In the genomic region with DNA sequence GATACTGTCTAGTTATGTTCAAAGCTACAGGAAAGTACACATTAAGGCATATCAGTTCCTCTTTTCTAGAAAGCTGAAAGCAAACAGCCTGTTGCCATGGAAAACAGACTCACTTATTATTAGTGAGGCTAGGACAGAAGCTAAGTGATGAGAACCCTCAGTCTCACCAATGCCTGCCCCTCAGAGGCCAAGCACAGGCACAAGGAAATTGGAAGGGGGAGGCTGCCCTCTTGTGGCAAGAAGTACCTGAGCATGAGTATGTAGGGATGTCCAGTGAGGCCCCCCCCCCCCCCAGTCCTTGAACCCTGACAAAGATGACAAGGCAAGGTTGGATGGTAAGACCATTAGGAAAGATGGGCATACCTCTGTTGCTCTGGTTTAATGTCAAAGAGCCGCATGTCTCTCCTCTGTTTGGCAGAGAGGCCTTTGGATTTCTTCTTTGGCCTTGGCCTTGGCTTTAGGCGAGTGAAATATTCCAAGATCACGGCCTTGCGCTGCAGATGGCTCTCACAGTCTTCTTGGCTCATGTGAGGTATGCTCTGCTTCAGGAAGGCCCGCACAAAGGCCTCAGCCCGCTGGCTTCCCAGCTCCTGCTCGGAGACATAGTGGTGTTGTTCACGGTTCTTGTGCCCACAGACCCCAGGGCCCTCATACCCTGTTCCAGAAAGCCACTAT, we compare ENCODE assay signal across 9 mouse cellular contexts. TPM values are rescaled to one million over a fixed set of nuclear protein-coding genes. Genes with fewer than 3 reads are reported as not detected.
DNase-seq lines count a peak whose midpoint lies in the region; ATAC-seq lines count a peak whose summit lies in the region.
"Had no signal": no experiment of that assay in that cellular context is flagged by ENCODE, and none has a peak within 500 bp of the region (broad histone marks: within the 10 kb centered on the region; RNA-seq: fewer than 3 reads in every experiment).

No protein-coding gene starts in this region.

- intact Hi-C loops in gastrocnemius, postnatal 14 days (cut with DNase I; ENCODE audit: low total_unique reads): loop anchor here (5.0 kb wide), 2 partner anchors 60 to 85 kb away; a partner anchor contains a TSS
- intact Hi-C loops in left cerebral cortex, postnatal 4 days (cut with DNase I): no loop called here

- H3K9me3 ChIP-seq in midbrain, embryonic 11.5 days (ENCODE audit: control insufficient read depth, low read length): no peaks in the 10 kb centered on the region
- H3K9me3 ChIP-seq in midbrain, embryonic 13.5 days: no peaks in the 10 kb centered on the region
- H3K9me3 ChIP-seq: megakaryocyte, embryonic 14.5 days had no signal

- H3K27ac ChIP-seq in midbrain, embryonic 11.5 days (ENCODE audit: low read depth, low read length): no peak overlapping the region
- no peak overlapping the region for H3K27ac ChIP-seq in midbrain, embryonic 13.5 days

- H3K4me1 ChIP-seq in midbrain, embryonic 11.5 days (ENCODE audit: control insufficient read depth, insufficient read depth, low read length): peaks cover 9% of the 10 kb centered on the region
- H3K4me1 ChIP-seq in midbrain, embryonic 13.5 days (replicated peaks): peaks cover 20% of the 10 kb centered on the region

- peak; percentile 86 for DNase-seq in midbrain, embryonic 11.5 days (ENCODE audit: low spot score, missing footprints)
- DNase-seq in NIH3T3 (ENCODE audit: low read depth): peak; percentile 84
- peak; percentile 45 for DNase-seq in gastrocnemius, postnatal 14 days
- DNase-seq in left cerebral cortex, postnatal 4 days: peak; percentile 54
- DNase-seq in ovary, postnatal 36 days (ENCODE audit: low spot score): peak; percentile 34

- H3K36me3 ChIP-seq in midbrain, embryonic 11.5 days (ENCODE audit: control insufficient read depth, insufficient read depth, low read length): peaks cover 34% of the 10 kb centered on the region
- peaks cover 63% of the 10 kb centered on the region for H3K36me3 ChIP-seq in midbrain, embryonic 13.5 days

- ATAC-seq in midbrain, embryonic 11.5 days (ENCODE audit: low FRiP score): no peak
- no peak for ATAC-seq in midbrain, embryonic 13.5 days
- peak; percentile 71 for ATAC-seq in cerebellum, adult (ENCODE audit: insufficient number of reproducible peaks, low FRiP score, low TSS enrichment)
- no peak for ATAC-seq in inflammation-experienced regulatory T-cells, adult 6 months

- H3K4me3 ChIP-seq in midbrain, embryonic 11.5 days (ENCODE audit: low read depth, low read length): no peak overlapping the region
- no peak overlapping the region for H3K4me3 ChIP-seq in midbrain, embryonic 13.5 days (replicated peaks)
- H3K4me3 ChIP-seq: megakaryocyte, embryonic 14.5 days had no signal

- H3K27me3 ChIP-seq in midbrain, embryonic 11.5 days (ENCODE audit: control insufficient read depth, insufficient read depth, low read length): no peaks in the 10 kb centered on the region
- no peaks in the 10 kb centered on the region for H3K27me3 ChIP-seq in midbrain, embryonic 13.5 days
- H3K27me3 ChIP-seq: megakaryocyte, embryonic 14.5 days had no signal

- WGBS in midbrain, embryonic 11.5 days: 89% methylated on average over 8 of the region's 8 CpGs
- 94% methylated on average over 8 of the region's 8 CpGs for WGBS in midbrain, embryonic 13.5 days

- H3K9ac ChIP-seq in midbrain, embryonic 11.5 days (ENCODE audit: low read length): no peak overlapping the region
- H3K9ac ChIP-seq in midbrain, embryonic 13.5 days (replicated peaks): no peak overlapping the region

- H3K4me2 ChIP-seq in midbrain, embryonic 11.5 days: no peak overlapping the region
- H3K4me2 ChIP-seq in midbrain, embryonic 13.5 days (replicated peaks): no peak overlapping the region

RNA-seq across cellular contexts. Expression of a gene that starts 4.1 kb away (rescaled TPM):
- 115 and 119 TPM in 2 replicates for polyA plus RNA-seq in midbrain, embryonic 11.5 days (2014; fragmentation: Nextera tagmentation; extraction: Ambion mirVana)
- polyA plus RNA-seq in midbrain, embryonic 13.5 days (2015; fragmentation: Nextera tagmentation; extraction: Ambion mirVana): 84.8 and 89.3 TPM in 2 replicates
- 10 to 100 TPM; 11.2 to 11.7 TPM for total RNA-seq in gastrocnemius, postnatal 14 days (2021)
- total RNA-seq in left cerebral cortex, postnatal 4 days (2021): 10 to 100 TPM; 43.3 to 44.2 TPM
- polyA plus RNA-seq in inflammation-experienced regulatory T-cells, adult 6 months (2017; shearing (Covaris generic)): 10 to 100 TPM; 29.6 to 38.7 (median 31.1) TPM

RNA-seq across cellular contexts. Expression of a gene that starts 39.3 kb away (rescaled TPM):
- 1.4 and 1.5 TPM in 2 replicates for polyA plus RNA-seq in midbrain, embryonic 11.5 days (2014; fragmentation: Nextera tagmentation; extraction: Ambion mirVana)
- 0.58 TPM in 2 replicates for polyA plus RNA-seq in midbrain, embryonic 13.5 days (2015; fragmentation: Nextera tagmentation; extraction: Ambion mirVana)
- total RNA-seq in gastrocnemius, postnatal 14 days (2021): 1 to 10 TPM; 4.9 to 9.7 TPM
- under 1 TPM; 0.38 to 0.44 TPM for total RNA-seq in left cerebral cortex, postnatal 4 days (2021)
- 1 to 10 TPM in 2 of 3 experiments, under 1 TPM in 1; 0.37 to 2.9 (median 1.0) TPM for polyA plus RNA-seq in inflammation-experienced regulatory T-cells, adult 6 months (2017; shearing (Covaris generic))

Comparison
In these comparisons a context has a peak if more than half of its experiments do, and no peak if none do; other contexts are left out.
1. DNase-seq: peak in every context shown above with its lines; median percentile 86 in midbrain, embryonic 11.5 days; 84 in NIH3T3; 54 in left cerebral cortex, postnatal 4 days; 45 in gastrocnemius, postnatal 14 days; 34 in ovary, postnatal 36 days.